Mouse (Mus musculus) spleen, adult 2 months (tissue): ENCODE results near the gene Ccdc134.

ENCODE experiments used
- CTCF ChIP-seq: fragments of 200-500 bp; IDR thresholded peaks from 2 replicates; pipeline ENCODE4 v1.5.1; 2011; ENCODE audit warnings: mild to moderate bottlenecking, inconsistent platforms; ENCODE audit not compliant: insufficient read depth, insufficient read length, insufficient replicate concordance; ENCODE audit errors: extremely low read depth
- POLR2A ChIP-seq: fragments of 200-500 bp; IDR thresholded peaks from 2 replicates; pipeline ENCODE4 v1.6.1; 2011; ENCODE audit warnings: low read depth, low read length, inconsistent platforms

DNA sequence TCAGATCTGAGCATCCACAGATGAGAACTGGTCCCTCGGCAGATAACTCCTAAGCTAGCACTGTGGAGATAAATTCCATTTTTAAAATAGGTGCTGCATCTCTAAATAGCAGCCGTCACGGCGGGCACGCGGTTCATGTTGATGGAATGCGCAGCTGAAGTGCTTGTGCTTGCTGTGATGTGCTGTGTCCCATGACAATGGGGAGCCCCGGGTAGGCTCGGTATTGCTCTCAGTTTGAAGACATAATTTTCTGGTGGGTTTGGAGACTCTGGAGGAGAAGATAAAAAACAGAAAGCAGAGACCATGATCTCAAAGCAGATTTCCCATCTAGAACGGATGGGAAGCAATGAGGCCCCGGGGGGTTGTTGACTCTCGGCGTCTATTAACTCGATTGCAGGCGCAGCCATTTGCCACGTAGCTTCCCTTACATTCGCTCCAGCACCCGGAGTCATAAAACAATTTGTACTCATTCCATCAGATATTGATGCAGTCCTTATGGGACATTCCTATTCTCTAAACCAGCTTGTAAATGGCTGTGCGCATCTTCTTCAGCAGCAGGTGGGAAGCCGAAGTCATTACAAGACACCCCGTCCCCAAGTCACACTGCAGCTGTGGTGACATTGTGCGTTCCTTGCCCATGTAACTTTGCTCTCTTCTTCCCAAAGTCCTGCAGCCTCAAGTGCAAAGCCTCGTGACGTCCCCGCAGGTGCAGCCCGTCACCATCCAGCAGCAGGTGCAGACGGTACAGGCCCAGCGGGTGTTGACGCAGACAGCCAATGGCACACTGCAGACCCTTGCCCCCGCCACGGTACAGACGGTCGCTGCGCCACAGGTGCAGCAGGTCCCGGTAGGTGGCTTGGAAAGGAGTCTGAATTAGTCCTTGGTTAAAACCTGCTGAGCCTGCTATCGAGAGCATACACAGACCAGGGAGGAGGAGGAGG lies 43.0 kb downstream of the Ccdc134 start:
- TF ChIP-seq CTCF (no peak), POLR2A (no peak)
